In genomic region chr4:137043799-137044198, GRCm38 (mm10) we compare ENCODE assay signal across 8 mouse cellular contexts. TPM values are rescaled to one million over a fixed set of nuclear protein-coding genes. Genes with fewer than 3 reads are reported as not detected.
A peak's percentile ranks its signal among the peaks of the same experiment; 100 is the strongest.
DNase-seq lines count a peak whose midpoint lies in the region; ATAC-seq and TF ChIP-seq lines count a peak whose summit lies in the region.

No protein-coding gene starts in this region.

- ATAC-seq in heart, embryonic 11.5 days (replicated peaks; ENCODE audit: insufficient number of reproducible peaks, low FRiP score, low TSS enrichment), result no peak
- no peak for ATAC-seq in embryonic facial prominence, embryonic 14.5 days (ENCODE audit: low read depth)
- ATAC-seq in stomach, postnatal 0 days (ENCODE audit: low FRiP score, low TSS enrichment), result no peak
- no peak for ATAC-seq in monocyte, adult 5-6 weeks (replicated peaks; ENCODE audit: insufficient number of reproducible peaks, low FRiP score, low TSS enrichment, poor library complexity, severe bottlenecking)

- H3K4me3 ChIP-seq in heart, embryonic 11.5 days (ENCODE audit: low read depth, low read length), result no peak overlapping the region
- H3K4me3 ChIP-seq in embryonic facial prominence, embryonic 14.5 days (ENCODE audit: low read depth, low read length), result peak overlapping the region; percentile 7; the same call in 1 of the 2 replicates
- no peak overlapping the region for H3K4me3 ChIP-seq in stomach, postnatal 0 days (ENCODE audit: low read depth, low read length)

- TF ChIP-seq EP300 in stomach, postnatal 0 days (optimal IDR thresholded peaks at IDR 0.05), result no peak

- no peaks in the 10 kb centered on the region for H3K9me3 ChIP-seq in heart, embryonic 11.5 days (replicated peaks; ENCODE audit: control insufficient read depth, low read length)
- H3K9me3 ChIP-seq in embryonic facial prominence, embryonic 14.5 days (ENCODE audit: control insufficient read depth, low read length), result peaks cover under 1% of the 10 kb centered on the region; the same call in 1 of the 2 replicates
- H3K9me3 ChIP-seq in stomach, postnatal 0 days (ENCODE audit: control insufficient read depth, low read length), result no peaks in the 10 kb centered on the region

- H3K9ac ChIP-seq in heart, embryonic 11.5 days (ENCODE audit: low read depth, low read length), result 0 out of 2 replicates have a peak overlapping the region, but pooled peaks have one; percentile 18
- H3K9ac ChIP-seq in embryonic facial prominence, embryonic 14.5 days (ENCODE audit: low read depth, low read length), result no peak overlapping the region; the same call in 1 of the 2 replicates
- peak overlapping the region; percentile 13; the same call in 1 of the 2 replicates for H3K9ac ChIP-seq in stomach, postnatal 0 days (ENCODE audit: low read length)

- no peak for TF ChIP-seq CTCF in stomach, postnatal 0 days (IDR thresholded peaks at IDR 0.05; ENCODE audit: low read depth)

- 51% methylated on average over 11 of the region's 11 CpGs for WGBS in heart, embryonic 11.5 days (ENCODE audit: insufficient replicate concordance)
- 20% methylated on average over 11 of the region's 11 CpGs for WGBS in embryonic facial prominence, embryonic 14.5 days
- WGBS in stomach, postnatal 0 days, result 33% methylated on average over 11 of the region's 11 CpGs

- peak overlapping the region; percentile 29 for H3K4me2 ChIP-seq in heart, embryonic 11.5 days
- peak overlapping the region; percentile 48 for H3K4me2 ChIP-seq in embryonic facial prominence, embryonic 14.5 days (ENCODE audit: low read depth, low read length)
- 0 out of 2 replicates have a peak overlapping the region, but pooled peaks have one; percentile 1 for H3K4me2 ChIP-seq in stomach, postnatal 0 days (replicated peaks; ENCODE audit: low read depth)

- H3K4me1 ChIP-seq in heart, embryonic 11.5 days (ENCODE audit: control insufficient read depth, insufficient read depth, low read length), result peaks cover 23% of the 10 kb centered on the region
- H3K4me1 ChIP-seq in embryonic facial prominence, embryonic 14.5 days (ENCODE audit: control insufficient read depth, insufficient read depth, low read length), result peaks cover 32% of the 10 kb centered on the region
- no peaks in the 10 kb centered on the region for H3K4me1 ChIP-seq in stomach, postnatal 0 days (replicated peaks; ENCODE audit: control insufficient read depth, insufficient read depth)

- DNase-seq in heart, adult 9 months (ENCODE audit: low spot score in 2 of 2), result no peak
- DNase-seq in MN1 (ENCODE audit: low spot score), result peak; percentile 42
- DNase-seq in embryonic facial prominence, embryonic 14.5 days (ENCODE audit: low spot score), result no peak
- peak; percentile 43 to 49 for DNase-seq in layer of hippocampus, postnatal 10 days (ENCODE audit: low spot score in 2 of 2)
- DNase-seq in stomach, postnatal 0 days (ENCODE audit: low spot score), result no peak
- no peak for DNase-seq in gastrocnemius, postnatal 4 days (ENCODE audit: low spot score in 2 of 2)

- no peaks in the 10 kb centered on the region for H3K27me3 ChIP-seq in heart, embryonic 11.5 days (ENCODE audit: control insufficient read depth, insufficient read depth, low read length)
- no peaks in the 10 kb centered on the region for H3K27me3 ChIP-seq in embryonic facial prominence, embryonic 14.5 days (replicated peaks; ENCODE audit: control insufficient read depth, insufficient read depth, low read length)
- H3K27me3 ChIP-seq in stomach, postnatal 0 days (ENCODE audit: control insufficient read depth, insufficient read depth, low read length), result no peaks in the 10 kb centered on the region

- no peaks in the 10 kb centered on the region for H3K36me3 ChIP-seq in heart, embryonic 11.5 days (ENCODE audit: control insufficient read depth, insufficient read depth, low read length)
- no peaks in the 10 kb centered on the region for H3K36me3 ChIP-seq in embryonic facial prominence, embryonic 14.5 days (ENCODE audit: control insufficient read depth, insufficient read depth, low read length)
- H3K36me3 ChIP-seq in stomach, postnatal 0 days (ENCODE audit: control insufficient read depth, insufficient read depth, low read length), result no peaks in the 10 kb centered on the region

- peak overlapping the region; percentile 42; the same call in 1 of the 2 replicates for H3K27ac ChIP-seq in heart, embryonic 11.5 days (ENCODE audit: low read depth, low read length)
- peak overlapping the region; percentile 75 for H3K27ac ChIP-seq in embryonic facial prominence, embryonic 14.5 days (replicated peaks; ENCODE audit: low read depth, low read length)
- H3K27ac ChIP-seq in stomach, postnatal 0 days (replicated peaks), result peak overlapping the region; percentile 35; the same call in 1 of the 2 replicates

RNA-seq across cellular contexts. Expression of gene Zbtb40, which starts 4.8 kb away (rescaled TPM):
- 3.5 and 3.7 TPM in 2 replicates for polyA plus RNA-seq in heart, embryonic 11.5 days (2014; fragmentation: Nextera tagmentation; extraction: Ambion mirVana)
- polyA plus RNA-seq in embryonic facial prominence, embryonic 14.5 days (2014; fragmentation: Nextera tagmentation; extraction: Ambion mirVana), result 3.0 and 4.1 TPM in 2 replicates
- total RNA-seq in layer of hippocampus, postnatal 10 days (2021), result 1 to 10 TPM; 6.6 to 7.7 TPM
- polyA plus RNA-seq in stomach, postnatal 0 days (2015; fragmentation: Nextera tagmentation; extraction: Ambion mirVana), result 0.86 and 0.87 TPM in 2 replicates
- total RNA-seq in gastrocnemius, postnatal 4 days (2021), result 1 to 10 TPM; 6.9 to 9.1 TPM
- 5.5 to 12.1 TPM (median 9.0 TPM) in 3 replicates for total RNA-seq in monocyte, adult 5-6 weeks (2017)

Comparison
In these comparisons a context has a peak if more than half of its experiments do, and no peak if none do; other contexts are left out.
1. DNase-seq: peak in MN1 (single experiment) and layer of hippocampus, postnatal 10 days (2 of 2); none in heart, adult 9 months (0 of 2), embryonic facial prominence, embryonic 14.5 days (single experiment), stomach, postnatal 0 days (single experiment) and gastrocnemius, postnatal 4 days (0 of 2).
2. Peak in every context shown above with its lines, with median percentiles within 50 percentile points of each other: H3K27ac ChIP-seq and H3K4me2 ChIP-seq.